Mouse (Mus musculus) T-helper 2 cell (primary cell): ENCODE data around the gene Tmem59.

ENCODE experiments used
- in situ Hi-C: fragments of 300-600 bp; cut with MboI, MseI; formaldehyde crosslinking; loops from one replicate; pipeline ENCODE4 v1.15.1; 2025; ENCODE audit warnings: high pct_unique_total_duplicates

Tmem59 gene

GRCm38 (mm10) chr4:107179561-107179960 lies 1.4 kb downstream of the Tmem59 start:
- in situ Hi-C loops, result no loop called here

GRCm38 (mm10) chr4:107180746-107181145 lies 2.5 kb downstream of the Tmem59 start:
- in situ Hi-C loops, result no loop called here

GRCm38 (mm10) chr4:107181866-107182265 lies 3.7 kb downstream of the Tmem59 start:
- in situ Hi-C loops, result no loop called here

- in situ Hi-C loops, result no loop called here
Measured at GRCm38 (mm10) chr4:107182796-107183195, 4.6 kb downstream of the Tmem59 start.

GRCm38 (mm10) chr4:107183203-107183602 lies 5.0 kb downstream of the Tmem59 start:
- in situ Hi-C loops, result no loop called here

GRCm38 (mm10) chr4:107185703-107186102 lies 7.5 kb downstream of the Tmem59 start:
- in situ Hi-C loops, result no loop called here

- in situ Hi-C loops, result no loop called here
Measured at GRCm38 (mm10) chr4:107193841-107194240, 15.6 kb downstream of the Tmem59 start.

- in situ Hi-C loops, result no loop called here
Measured at GRCm38 (mm10) chr4:107196454-107196853, 18.3 kb downstream of the Tmem59 start.

- in situ Hi-C loops, result no loop called here
Measured at GRCm38 (mm10) chr4:107198072-107198471, 19.9 kb downstream of the Tmem59 start.

- in situ Hi-C loops, result no loop called here
Measured at GRCm38 (mm10) chr4:107201779-107202178, 23.6 kb downstream of the Tmem59 start.

GRCm38 (mm10) chr4:107203001-107203400 lies 24.8 kb downstream of the Tmem59 start:
- in situ Hi-C loops, result no loop called here

GRCm38 (mm10) chr4:107207016-107207415 lies 28.8 kb downstream of the Tmem59 start:
- in situ Hi-C loops, result no loop called here

GRCm38 (mm10) chr4:107208880-107209279 lies 30.7 kb downstream of the Tmem59 start, which contains the start of gene Ldlrad1:
Gene Ldlrad1 (plus strand): TSS chr4:107209180.
- in situ Hi-C loops, result no loop called here

- in situ Hi-C loops, result no loop called here
Measured at GRCm38 (mm10) chr4:107210483-107211097, 32.4 kb downstream of the Tmem59 start.

GRCm38 (mm10) chr4:107211465-107211864 lies 33.3 kb downstream of the Tmem59 start:
- in situ Hi-C loops, result no loop called here

- in situ Hi-C loops, result no loop called here
Measured at GRCm38 (mm10) chr4:107211936-107212335, 33.7 kb downstream of the Tmem59 start.

GRCm38 (mm10) chr4:107213279-107214011 lies 35.2 kb downstream of the Tmem59 start:
- in situ Hi-C loops, result no loop called here

- in situ Hi-C loops, result no loop called here
Measured at GRCm38 (mm10) chr4:107217574-107217973, 39.4 kb downstream of the Tmem59 start.

GRCm38 (mm10) chr4:107221524-107221923 lies 43.3 kb downstream of the Tmem59 start:
- in situ Hi-C loops, result no loop called here

- in situ Hi-C loops, result no loop called here
Measured at GRCm38 (mm10) chr4:107223225-107224204, 45.3 kb downstream of the Tmem59 start.

- in situ Hi-C loops, result no loop called here
Measured at GRCm38 (mm10) chr4:107226313-107226712, 48.1 kb downstream of the Tmem59 start.

GRCm38 (mm10) chr4:107232219-107232618 lies 54.0 kb downstream of the Tmem59 start:
- in situ Hi-C loops, result no loop called here
